Mouse (Mus musculus) erythroblast, embryonic 14.5 days (primary cell): ENCODE data around the gene Chka.

ENCODE experiments used
- GATA1 ChIP-seq: IDR thresholded peaks from 2 replicates; pipeline ENCODE4 v1.6.1; 2012; ENCODE audit warnings: low read length, inconsistent platforms, mixed read lengths
- TAL1 ChIP-seq: IDR thresholded peaks from 3 replicates; pipeline ENCODE4 v1.6.1; 2012; ENCODE audit warnings: low read length, inconsistent platforms, mixed read lengths

DNA sequence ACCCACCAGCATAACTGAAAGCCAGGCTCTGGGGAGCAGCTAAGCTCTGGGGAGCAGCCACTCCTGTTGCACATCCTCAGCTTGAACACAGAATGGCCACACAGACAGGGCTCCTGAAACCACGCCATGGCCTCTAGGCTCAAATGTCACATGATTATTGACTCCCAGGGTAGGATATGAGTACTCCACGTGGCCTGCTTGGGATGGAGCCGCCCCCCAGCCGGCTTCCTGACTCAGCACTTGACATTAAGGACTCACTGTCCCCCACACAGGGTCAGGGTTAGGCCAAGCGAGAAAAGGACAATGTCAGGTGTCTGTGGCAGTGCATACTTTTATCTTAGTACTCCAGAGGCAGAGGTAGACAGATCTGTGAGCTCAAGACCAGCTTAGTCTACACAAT is 58.6 kb downstream of the Chka start:
- no peak for TF ChIP-seq TAL1
- no peak for TF ChIP-seq GATA1
